Comparison of ENCODE assay signal across 14 mouse cellular contexts in the genomic region with DNA sequence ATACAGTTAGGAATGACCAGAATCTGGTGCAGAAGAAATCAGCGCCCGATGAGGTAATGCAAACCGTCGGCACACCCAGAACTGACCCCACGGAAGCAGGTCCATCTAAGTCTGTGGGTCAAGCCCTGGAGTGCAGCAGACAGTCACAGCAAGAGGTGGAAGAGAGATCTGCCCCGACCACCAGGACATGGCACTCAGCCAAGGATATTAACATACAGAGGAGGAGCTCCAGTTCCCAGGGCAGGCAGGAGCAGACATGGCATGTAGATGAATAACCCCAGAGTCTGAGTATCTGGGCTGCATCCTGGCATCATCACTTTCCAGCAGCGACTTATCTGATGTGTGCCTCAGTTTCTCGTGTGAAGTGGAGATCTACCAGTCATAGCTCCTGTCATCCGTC.
A peak's percentile ranks its signal among the peaks of the same experiment; 100 is the strongest.
DNase-seq lines count a peak whose midpoint lies in the region; ATAC-seq and TF ChIP-seq lines count a peak whose summit lies in the region.
"Had no signal": no experiment of that assay in that cellular context is flagged by ENCODE, and none has a peak within 500 bp of the region (broad histone marks: within the 10 kb centered on the region; RNA-seq: fewer than 3 reads in every experiment).

No protein-coding gene starts in this region.

- H3K9me3 ChIP-seq in heart, embryonic 13.5 days, result no peaks in the 10 kb centered on the region
- H3K9me3 ChIP-seq in lung, embryonic 14.5 days (ENCODE audit: low read depth, low read length), result no peaks in the 10 kb centered on the region
- no peaks in the 10 kb centered on the region for H3K9me3 ChIP-seq in hindbrain, embryonic 15.5 days
- H3K9me3 ChIP-seq: limb, embryonic 12.5 days had no signal

- H3K4me2 ChIP-seq in heart, embryonic 13.5 days, result peak overlapping the region; percentile 16
- no peak overlapping the region for H3K4me2 ChIP-seq in lung, embryonic 14.5 days
- no peak overlapping the region for H3K4me2 ChIP-seq in hindbrain, embryonic 15.5 days
- H3K4me2 ChIP-seq: limb, embryonic 12.5 days had no signal

- no peak for TF ChIP-seq CTCF in lung, embryonic 14.5 days (IDR thresholded peaks at IDR 0.05; ENCODE audit: low read depth)
- TF ChIP-seq CTCF in lung, adult 2 months (IDR thresholded peaks at IDR 0.05; ENCODE audit: insufficient read depth, low read length), result no peak

- peak overlapping the region; percentile 61 for H3K27ac ChIP-seq in heart, embryonic 13.5 days (replicated peaks)
- H3K27ac ChIP-seq in lung, embryonic 14.5 days (ENCODE audit: low read depth), result no peak overlapping the region
- H3K27ac ChIP-seq in hindbrain, embryonic 15.5 days (replicated peaks), result no peak overlapping the region
- H3K27ac ChIP-seq: gastrocnemius, adult 2 months; limb, embryonic 12.5 days had no signal

- H3K4me1 ChIP-seq in heart, embryonic 13.5 days, result peaks cover 44% of the 10 kb centered on the region
- no peaks in the 10 kb centered on the region for H3K4me1 ChIP-seq in lung, embryonic 14.5 days (ENCODE audit: insufficient read depth)
- H3K4me1 ChIP-seq in lung, adult 2 months (ENCODE audit: control insufficient read depth, insufficient read depth, low read length), result no peaks in the 10 kb centered on the region
- peaks cover 14% of the 10 kb centered on the region for H3K4me1 ChIP-seq in hindbrain, embryonic 15.5 days (replicated peaks)

- intact Hi-C loops in heart, postnatal 36 days (cut with DNase I), result no loop called here

- H3K9ac ChIP-seq in heart, embryonic 13.5 days, result no peak overlapping the region
- H3K9ac ChIP-seq in lung, embryonic 14.5 days, result no peak overlapping the region
- H3K9ac ChIP-seq in hindbrain, embryonic 15.5 days, result no peak overlapping the region
- H3K9ac ChIP-seq: limb, embryonic 12.5 days had no signal

- H3K4me3 ChIP-seq in heart, embryonic 13.5 days, result no peak overlapping the region
- H3K4me3 ChIP-seq in lung, embryonic 14.5 days (ENCODE audit: low read depth, low read length), result no peak overlapping the region
- no peak overlapping the region for H3K4me3 ChIP-seq in lung, adult 2 months (replicated peaks; ENCODE audit: extremely low read depth, low read depth, low read length)
- H3K4me3 ChIP-seq in hindbrain, embryonic 15.5 days, result no peak overlapping the region
- H3K4me3 ChIP-seq: gastrocnemius, adult 2 months; limb, embryonic 12.5 days had no signal

- no peak for DNase-seq in heart, postnatal 36 days
- DNase-seq in lung, embryonic 14.5 days, result peak; percentile 34
- DNase-seq in lung, adult 2 months, result no peak
- peak; percentile 27 for DNase-seq in retina, embryonic 14.5 days (ENCODE audit: low spot score)
- DNase-seq: adrenal gland, postnatal 14 days; cerebellum, adult 11-12 months; gastrocnemius, adult 2 months; lung, adult 18-20 months; thymus, postnatal 4 days had no signal

- no peaks in the 10 kb centered on the region for H3K27me3 ChIP-seq in heart, embryonic 13.5 days (replicated peaks)
- no peaks in the 10 kb centered on the region for H3K27me3 ChIP-seq in lung, embryonic 14.5 days (ENCODE audit: insufficient read depth, low read length)
- H3K27me3 ChIP-seq in hindbrain, embryonic 15.5 days, result no peaks in the 10 kb centered on the region
- H3K27me3 ChIP-seq: CH12.LX; limb, embryonic 12.5 days had no signal

- 39% methylated on average over 9 of the region's 9 CpGs for WGBS in heart, embryonic 13.5 days
- 59% methylated on average over 9 of the region's 9 CpGs for WGBS in lung, embryonic 14.5 days
- WGBS in lung, adult 2 months, result 66% methylated on average over 9 of the region's 9 CpGs
- 52% methylated on average over 9 of the region's 9 CpGs for WGBS in hindbrain, embryonic 15.5 days

- ATAC-seq in heart, embryonic 13.5 days (ENCODE audit: extremely low read depth, insufficient number of reproducible peaks, low FRiP score, low TSS enrichment), result no peak
- no peak for ATAC-seq in lung, embryonic 14.5 days (ENCODE audit: insufficient read depth)
- 0 out of 2 replicates have a peak, but pooled peaks have one; percentile 44 for ATAC-seq in hindbrain, embryonic 15.5 days (ENCODE audit: low FRiP score, low read depth)
- no peak for ATAC-seq in monocyte, adult 5-6 weeks (replicated peaks; ENCODE audit: insufficient number of reproducible peaks, low FRiP score, low TSS enrichment, poor library complexity, severe bottlenecking)

- TF ChIP-seq POLR2A in lung, adult 2 months (IDR thresholded peaks at IDR 0.05; ENCODE audit: borderline replicate concordance, extremely low read depth, low read depth, low read length), result no peak

- no peaks in the 10 kb centered on the region for H3K36me3 ChIP-seq in heart, embryonic 13.5 days
- H3K36me3 ChIP-seq in lung, embryonic 14.5 days (ENCODE audit: insufficient read depth), result no peaks in the 10 kb centered on the region
- H3K36me3 ChIP-seq in hindbrain, embryonic 15.5 days, result no peaks in the 10 kb centered on the region
- H3K36me3 ChIP-seq: limb, embryonic 12.5 days had no signal

Comparison
In these comparisons a context has a peak if more than half of its experiments do, and no peak if none do; other contexts are left out.
1. DNase-seq: peak in lung, embryonic 14.5 days (single experiment) and retina, embryonic 14.5 days (single experiment); none in heart, postnatal 36 days (0 of 2) and lung, adult 2 months (single experiment).